Mouse (Mus musculus) small intestine, adult 2 months (tissue): ENCODE measurements around the gene Abcc8.

Experiments used
- CTCF ChIP-seq: fragments of 200-500 bp; IDR thresholded peaks from 2 replicates; pipeline ENCODE4 v1.5.1; 2012; ENCODE audit warnings: low read depth, mild to moderate bottlenecking, control low read depth, inconsistent platforms, low read length, moderate library complexity, mixed read lengths; ENCODE audit not compliant: insufficient replicate concordance, insufficient read length; ENCODE audit errors: extremely low read depth
- POLR2A ChIP-seq: fragments of 200-500 bp; IDR thresholded peaks from 2 replicates; pipeline ENCODE4 v1.6.1; 2012; ENCODE audit warnings: low read depth, mild to moderate bottlenecking, control low read depth, inconsistent platforms, low read length, moderate library complexity

GRCm38 (mm10) chr7:46131266-46131665 lies 48.6 kb downstream of the Abcc8 start:
- no peak for TF ChIP-seq POLR2A
- TF ChIP-seq CTCF = no peak
